Comparison of ENCODE assay signal across 18 mouse cellular contexts in genomic region chr11:89360895-89361294, GRCm38 (mm10). TPM values are rescaled to one million over a fixed set of nuclear protein-coding genes. Genes with fewer than 3 reads are reported as not detected.
"Had no signal": no experiment of that assay in that cellular context is flagged by ENCODE, and none has a peak within 500 bp of the region (broad histone marks: within the 10 kb centered on the region; RNA-seq: fewer than 3 reads in every experiment).

No protein-coding gene starts in this region.

- H3K4me3 ChIP-seq: neural tube, embryonic 13.5 days; neural tube, embryonic 15.5 days; stomach, embryonic 15.5 days had no signal

- H3K36me3 ChIP-seq: neural tube, embryonic 13.5 days; neural tube, embryonic 15.5 days; stomach, embryonic 15.5 days had no signal

- H3K27ac ChIP-seq: neural tube, embryonic 13.5 days; neural tube, embryonic 15.5 days; stomach, embryonic 15.5 days; stomach, postnatal 0 days had no signal

- H3K27me3 ChIP-seq: neural tube, embryonic 13.5 days; neural tube, embryonic 15.5 days; stomach, embryonic 15.5 days had no signal

- H3K9me3 ChIP-seq: neural tube, embryonic 13.5 days; neural tube, embryonic 15.5 days; stomach, embryonic 15.5 days had no signal

- H3K4me1 ChIP-seq: stomach, embryonic 15.5 days had no signal

- H3K9ac ChIP-seq: neural tube, embryonic 13.5 days; neural tube, embryonic 15.5 days; stomach, embryonic 15.5 days had no signal

- DNase-seq: retina, postnatal 1 day; right cerebral cortex, adult 18-20 months; right cerebral cortex, postnatal 14 days; right cerebral cortex, postnatal 25 days; right cerebral cortex, postnatal 4 days; spleen, adult 18-20 months; thymus, adult 18-20 months; thymus, adult 2 months; thymus, postnatal 14 days; thymus, postnatal 25 days; thymus, postnatal 36 days; thymus, postnatal 4 days had no signal

- H3K4me2 ChIP-seq: neural tube, embryonic 13.5 days; neural tube, embryonic 15.5 days; stomach, embryonic 15.5 days had no signal

RNA-seq across cellular contexts. Expression of gene Nog, which starts 58.8 kb away (rescaled TPM):
- total RNA-seq: neutrophil, adult 5-6 weeks had no signal
- polyA plus RNA-seq: testis, adult 2 months had no signal
